Mouse (Mus musculus): ENCODE data around the gene Gm6337.
"Not testable (repeated sequence)": the region's sequence is repeated elsewhere in the genome, so short reads cannot be mapped to it uniquely, and the experiment has no call there.

DNA sequence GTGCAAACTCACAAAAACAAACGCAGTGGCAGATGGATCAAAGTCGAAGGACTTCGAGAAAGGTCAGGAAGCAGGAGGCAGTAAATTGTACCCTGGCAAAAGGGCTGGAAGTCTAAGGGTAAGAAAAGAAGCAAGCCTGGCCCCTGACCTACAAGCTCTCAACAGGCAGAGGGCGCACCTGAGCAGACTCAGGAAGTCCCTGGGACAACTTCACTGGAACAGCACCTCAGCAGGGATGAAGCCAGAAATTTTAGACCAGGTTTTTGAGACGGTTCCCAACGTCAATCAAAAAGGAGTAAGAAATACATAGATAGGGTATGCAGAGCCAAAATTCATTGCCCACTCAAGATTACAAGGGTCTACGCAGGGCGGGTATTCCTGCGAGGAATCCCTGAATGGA lies 49.4 kb upstream of the Gm6337 start:
- TF ChIP-seq CTCF (IDR thresholded peaks at IDR 0.05; ENCODE audit: control insufficient read depth, insufficient read depth, insufficient replicate concordance, low read depth, low read length); POLR2A (IDR thresholded peaks at IDR 0.05; ENCODE audit: control insufficient read depth, low read depth, low read length): not testable (repeated sequence)
